Mouse (Mus musculus) liver, postnatal 0 days (tissue): ENCODE results near the gene Cep112. TPM values are rescaled to one million over a fixed set of nuclear protein-coding genes. Genes with fewer than 3 reads are reported as not detected.

Experiments
- ATAC-seq: fragments of 200-750 bp; cut with Nextera tagmentation; 2 replicates; pipeline ENCODE4 v1.8.0; 2017; ENCODE audit warnings: mild to moderate bottlenecking, moderate library complexity
- DNase-seq: peaks from one replicate; pipeline ENCODE4 v3.0.0-alpha.2; 2016
- H3K27ac ChIP-seq: fragments of 300-500 bp; sonication (generic); 2 replicates; pipeline ENCODE4 v1.5.1; 2014; ENCODE audit warnings: antibody characterized with exemption, moderate library complexity, mild to moderate bottlenecking, low read depth
- H3K27me3 ChIP-seq: fragments of 300-500 bp; sonication (generic); 2 replicates; pipeline ENCODE4 v1.6.1; 2014; ENCODE audit warnings: low read length, control low read depth, mixed read lengths; ENCODE audit not compliant: insufficient read depth
- H3K36me3 ChIP-seq: fragments of 300-500 bp; sonication (generic); replicated peaks from 2 replicates; pipeline ENCODE4 v1.6.1; 2014; ENCODE audit warnings: mild to moderate bottlenecking, control low read depth, low read length, moderate library complexity, mixed read lengths; ENCODE audit not compliant: insufficient read depth
- H3K4me1 ChIP-seq: fragments of 300-500 bp; sonication (generic); 2 replicates; pipeline ENCODE4 v1.6.1; 2014; ENCODE audit warnings: antibody characterized with exemption, mild to moderate bottlenecking, control low read depth; ENCODE audit not compliant: insufficient read depth
- H3K4me2 ChIP-seq: fragments of 300-500 bp; sonication (generic); 2 replicates; pipeline ENCODE4 v1.6.1; 2014; ENCODE audit warnings: low read depth, mild to moderate bottlenecking, low read length, moderate library complexity, mixed read lengths
- H3K4me3 ChIP-seq: fragments of 300-500 bp; sonication (generic); 2 replicates; pipeline ENCODE4 v1.5.1; 2014; ENCODE audit warnings: low read depth, low read length
- H3K9ac ChIP-seq: fragments of 300-500 bp; sonication (generic); replicated peaks from 2 replicates; pipeline ENCODE4 v1.6.1; 2014; ENCODE audit warnings: mild to moderate bottlenecking, moderate library complexity
- H3K9me3 ChIP-seq: fragments of 300-500 bp; sonication (generic); 2 replicates; pipeline ENCODE4 v1.6.1; 2016; ENCODE audit warnings: mild to moderate bottlenecking, control low read depth, low read length, mixed read lengths
- CTCF ChIP-seq: sonication (generic); IDR thresholded peaks from 2 replicates; pipeline ENCODE4 v1.5.1; 2016; ENCODE audit warnings: antibody characterized with exemption, low read depth
- EP300 ChIP-seq: IDR thresholded peaks from 2 replicates; pipeline ENCODE4 v1.6.1; 2016; ENCODE audit warnings: antibody characterized with exemption, low read depth, mild to moderate bottlenecking
- WGBS: fragments of 180-500 bp; shearing (Covaris S2); extraction: QIAGEN DNeasy Blood & Tissue Kit; methylation state at CpG from one replicate; pipeline ENCODE4 v1.1.7; 2014; ENCODE audit not compliant: insufficient replicate concordance; 5-methylcytosine and 5-hydroxymethylcytosine counted together
- polyA plus RNA-seq: library from polyadenylated mRNA; unstranded; fragments of >200 nt; fragmentation: Nextera tagmentation; extraction: Ambion mirVana; gene quantifications from 2 replicates; pipeline ENCODE4 v1.2.1, GENCODE M21; 2015

Cep112 gene
- polyA plus RNA-seq, 1 experiment from 2014 or later = 1.1 TPM

GRCm38 (mm10) chr11:108780271-108781250 lies 355.6 kb downstream of the Cep112 start:
- Histone ChIP-seq H3K27ac (no peak overlapping the region), H3K27me3 (no peaks in the 10 kb centered on the region), H3K4me2 (no peak overlapping the region), H3K4me3 (no peak overlapping the region), H3K4me1 (no peaks in the 10 kb centered on the region), H3K36me3 (no peaks in the 10 kb centered on the region), H3K9ac (no peak overlapping the region), H3K9me3 (no peaks in the 10 kb centered on the region)
- no peak for ATAC-seq
- DNase-seq = no peak
- WGBS = 71% methylated on average over 15 of the region's 15 CpGs
- TF ChIP-seq EP300 (no peak), CTCF (no peak)

DNA sequence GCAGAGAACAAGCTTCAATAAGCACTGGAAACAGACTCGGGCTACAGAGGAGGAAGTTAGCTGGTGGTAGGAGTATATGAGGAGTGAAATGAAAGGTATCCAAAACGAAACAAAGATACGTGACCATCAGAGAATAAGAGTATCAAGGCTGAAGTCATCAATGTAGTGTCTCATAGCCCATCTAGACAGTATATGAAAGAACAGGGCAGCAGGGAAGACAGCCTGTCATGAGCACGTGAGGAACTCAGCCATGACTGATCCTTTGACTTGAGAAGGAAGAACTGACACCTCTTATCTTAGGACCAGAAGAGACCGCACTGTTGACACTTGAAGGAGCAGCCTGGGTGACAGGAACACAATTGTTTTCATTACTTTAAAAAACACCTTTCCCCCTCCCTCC lies 373.4 kb downstream of the Cep112 start:
- DNase-seq = no peak
- TF ChIP-seq CTCF (no peak), EP300 (no peak)
- no peaks in the 10 kb centered on the region for H3K4me1 ChIP-seq
- H3K27me3 ChIP-seq = no peaks in the 10 kb centered on the region
- no peak overlapping the region for H3K4me3 ChIP-seq
- H3K9me3 ChIP-seq = no peaks in the 10 kb centered on the region
- H3K36me3 ChIP-seq = no peaks in the 10 kb centered on the region
- no peak overlapping the region for H3K27ac ChIP-seq
- no peak for ATAC-seq
- no peak overlapping the region for H3K4me2 ChIP-seq
- no peak overlapping the region for H3K9ac ChIP-seq
- 47% methylated on average over 5 of the region's 5 CpGs for WGBS

DNA sequence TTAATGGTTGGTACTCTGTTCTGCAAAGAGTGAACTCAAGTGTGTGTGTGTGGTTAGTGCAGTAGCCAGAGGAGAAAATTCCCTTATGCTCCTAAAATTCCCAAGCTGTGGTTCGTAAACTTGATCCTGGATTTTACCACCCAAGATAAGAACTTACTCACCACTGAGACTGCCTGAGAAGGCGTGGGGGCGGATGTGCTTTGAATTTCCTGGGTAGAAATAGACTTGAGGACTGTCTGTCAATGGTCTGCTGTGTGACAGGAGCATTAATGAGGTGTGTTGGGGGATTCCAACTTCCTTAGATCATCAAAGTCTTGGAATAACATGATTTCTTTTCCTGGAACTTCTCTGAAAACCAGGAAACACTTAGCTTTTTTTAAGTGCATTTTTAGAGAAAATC lies 374.7 kb downstream of the Cep112 start:
- Histone ChIP-seq H3K27me3 (no peaks in the 10 kb centered on the region), H3K4me1 (no peaks in the 10 kb centered on the region), H3K9me3 (no peaks in the 10 kb centered on the region), H3K9ac (no peak overlapping the region), H3K4me2 (no peak overlapping the region), H3K27ac (no peak overlapping the region), H3K4me3 (no peak overlapping the region), H3K36me3 (no peaks in the 10 kb centered on the region)
- TF ChIP-seq EP300 (no peak), CTCF (no peak)
- DNase-seq (no peak), ATAC-seq (no peak)
- WGBS = 67% methylated on average over 3 of the region's 3 CpGs

DNA sequence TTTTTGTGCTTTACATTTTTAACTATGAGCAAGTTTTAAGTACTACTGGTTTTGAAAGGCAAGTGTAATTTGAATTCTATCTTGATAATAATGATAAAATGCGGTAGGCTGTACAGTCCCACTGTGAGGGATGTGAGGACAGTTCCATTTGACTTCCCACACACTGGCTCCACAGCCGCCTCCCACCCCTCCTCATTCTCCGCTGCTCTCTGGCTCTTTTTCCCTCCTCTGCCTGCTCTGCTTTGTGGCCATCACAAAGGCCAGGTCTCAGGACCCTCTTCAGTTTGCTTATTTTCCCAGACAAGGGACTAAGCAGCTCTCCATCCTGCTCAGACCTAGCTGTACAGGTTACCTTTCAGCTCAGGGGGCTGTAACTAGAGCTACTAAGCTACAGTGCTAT lies 379.0 kb downstream of the Cep112 start:
- TF ChIP-seq EP300 (no peak), CTCF (no peak)
- no peak overlapping the region for H3K4me3 ChIP-seq
- no peak overlapping the region for H3K27ac ChIP-seq
- H3K4me2 ChIP-seq = no peak overlapping the region
- WGBS = 70% methylated on average over 3 of the region's 3 CpGs
- H3K9me3 ChIP-seq = no peaks in the 10 kb centered on the region
- H3K36me3 ChIP-seq = no peaks in the 10 kb centered on the region
- H3K27me3 ChIP-seq = no peaks in the 10 kb centered on the region
- H3K4me1 ChIP-seq = no peaks in the 10 kb centered on the region
- DNase-seq (no peak), ATAC-seq (no peak)
- no peak overlapping the region for H3K9ac ChIP-seq

DNA sequence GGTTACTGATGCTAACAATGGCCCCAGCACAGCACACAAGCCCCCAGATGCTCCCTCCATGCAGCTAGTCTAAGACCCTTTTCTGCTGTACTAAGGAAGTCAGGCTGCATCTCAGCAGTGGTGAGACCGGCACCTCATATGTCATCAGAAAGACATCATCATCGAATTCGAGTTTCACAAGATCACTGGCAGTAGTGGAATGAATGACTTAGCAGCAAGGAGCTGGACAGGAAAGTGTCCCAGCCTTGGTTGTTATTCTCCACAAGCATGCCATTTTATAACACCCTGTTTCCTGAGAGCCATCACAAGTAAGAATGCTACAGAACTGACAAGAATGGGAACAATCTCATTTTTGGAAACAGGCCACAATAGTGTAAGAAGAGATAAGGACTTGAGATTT lies 381.0 kb downstream of the Cep112 start:
- Histone ChIP-seq H3K27ac (no peak overlapping the region), H3K9me3 (no peaks in the 10 kb centered on the region), H3K4me3 (no peak overlapping the region), H3K4me2 (no peak overlapping the region), H3K9ac (no peak overlapping the region), H3K27me3 (no peaks in the 10 kb centered on the region), H3K36me3 (no peaks in the 10 kb centered on the region), H3K4me1 (no peaks in the 10 kb centered on the region)
- no peak for DNase-seq
- WGBS = 56% methylated on average over 3 of the region's 3 CpGs
- ATAC-seq = no peak
- TF ChIP-seq CTCF (no peak), EP300 (no peak)

DNA sequence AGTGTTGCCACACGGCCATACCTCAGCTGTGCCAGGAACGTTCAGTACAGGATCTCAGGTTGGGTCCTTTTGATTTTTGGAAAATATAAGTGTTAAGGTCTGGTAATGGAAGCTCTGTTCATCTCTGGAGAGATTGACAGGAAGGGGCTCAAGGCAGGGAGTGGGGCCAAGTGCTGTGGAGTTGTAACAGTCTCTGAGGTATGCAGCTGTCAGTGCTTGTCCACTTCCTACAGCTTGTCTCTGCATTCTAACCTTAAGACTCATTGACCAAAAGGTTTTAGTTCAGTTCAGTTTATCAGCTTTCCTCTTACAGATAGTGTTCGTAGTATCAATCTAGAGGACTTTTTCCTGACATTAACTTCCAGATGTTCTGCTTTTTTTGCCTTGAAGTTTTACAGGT lies 384.6 kb downstream of the Cep112 start:
- no peak for ATAC-seq
- DNase-seq = no peak
- Histone ChIP-seq H3K27me3 (no peaks in the 10 kb centered on the region), H3K4me2 (no peak overlapping the region), H3K4me1 (no peaks in the 10 kb centered on the region), H3K9me3 (no peaks in the 10 kb centered on the region), H3K4me3 (no peak overlapping the region), H3K36me3 (no peaks in the 10 kb centered on the region), H3K27ac (no peak overlapping the region), H3K9ac (no peak overlapping the region)
- TF ChIP-seq CTCF = no peak
- no peak for TF ChIP-seq EP300
- WGBS = 77% methylated on average over 3 of the region's 3 CpGs
